Mouse (Mus musculus) E14TG2a.4 (cell line): ENCODE data around the gene Exoc6.
"Not testable (repeated sequence)": the region's sequence is repeated elsewhere in the genome, so short reads cannot be mapped to it uniquely, and the experiment has no call there.

ENCODE experiments used
- H3K27me3 ChIP-seq: 2 replicates; pipeline ENCODE4 v1.6.1; 2014; ENCODE audit warnings: low read length, control low read depth; ENCODE audit not compliant: insufficient read depth
- H3K36me3 ChIP-seq: 2 replicates; pipeline ENCODE4 v1.6.1; 2014; ENCODE audit warnings: low read length, control low read depth; ENCODE audit not compliant: insufficient read depth
- H3K4me1 ChIP-seq: replicated peaks from 2 replicates; pipeline ENCODE4 v1.6.1; 2014; ENCODE audit warnings: low read depth, low read length, control low read depth
- H3K4me3 ChIP-seq: replicated peaks from 2 replicates; pipeline ENCODE4 v1.5.1; 2014; ENCODE audit warnings: mild to moderate bottlenecking, low read length
- H3K9me3 ChIP-seq: 2 replicates; pipeline ENCODE4 v1.6.1; 2014; ENCODE audit warnings: low read length, control low read depth
- CTCF ChIP-seq: conservative IDR thresholded peaks from 2 replicates; pipeline ENCODE4 v1.5.1; 2014; ENCODE audit warnings: low read length
- NANOG ChIP-seq: IDR thresholded peaks from 2 replicates; pipeline ENCODE4 v1.6.1; 2014; ENCODE audit warnings: borderline replicate concordance, low read length, mixed read lengths
- POU5F1 ChIP-seq: IDR thresholded peaks from 2 replicates; pipeline ENCODE4 v1.6.1; 2014; ENCODE audit warnings: low read length, borderline replicate concordance

The Exoc6 gene

DNA sequence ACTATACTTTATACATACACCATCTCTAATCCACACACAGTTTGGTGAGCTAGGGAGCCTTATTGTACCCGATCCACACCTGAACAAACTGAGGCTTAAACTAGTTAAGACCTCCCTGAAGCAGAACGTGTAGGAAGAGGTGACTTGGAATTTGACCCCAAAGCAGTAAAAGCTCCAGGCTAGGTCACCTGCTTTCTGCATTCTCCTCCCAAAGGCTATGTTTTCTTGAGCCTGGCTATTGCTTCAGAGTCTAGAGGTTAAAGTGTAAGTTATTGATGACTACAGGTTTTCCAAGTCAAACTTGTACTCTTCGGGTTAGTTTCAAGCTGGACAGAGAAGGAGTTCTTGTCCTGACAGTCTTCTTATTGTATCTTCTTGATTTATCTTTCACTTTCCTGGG is 5.0 kb upstream of the Exoc6 start:
- TF ChIP-seq CTCF (no peak), POU5F1 (no peak), NANOG (no peak)
- Histone ChIP-seq H3K4me3 (no peak overlapping the region), H3K4me1 (peaks cover 17% of the 10 kb centered on the region), H3K27me3 (peaks cover 40% of the 10 kb centered on the region), H3K9me3 (no peaks in the 10 kb centered on the region), H3K36me3 (no peaks in the 10 kb centered on the region)

GRCm38 (mm10) chr19:37545725-37546124 is 4.5 kb upstream of the Exoc6 start:
- no peaks in the 10 kb centered on the region for H3K9me3 ChIP-seq
- H3K4me3 ChIP-seq: no peak overlapping the region
- no peaks in the 10 kb centered on the region for H3K36me3 ChIP-seq
- no peak for TF ChIP-seq CTCF
- peaks cover 16% of the 10 kb centered on the region for H3K4me1 ChIP-seq
- peaks cover 40% of the 10 kb centered on the region for H3K27me3 ChIP-seq

DNA sequence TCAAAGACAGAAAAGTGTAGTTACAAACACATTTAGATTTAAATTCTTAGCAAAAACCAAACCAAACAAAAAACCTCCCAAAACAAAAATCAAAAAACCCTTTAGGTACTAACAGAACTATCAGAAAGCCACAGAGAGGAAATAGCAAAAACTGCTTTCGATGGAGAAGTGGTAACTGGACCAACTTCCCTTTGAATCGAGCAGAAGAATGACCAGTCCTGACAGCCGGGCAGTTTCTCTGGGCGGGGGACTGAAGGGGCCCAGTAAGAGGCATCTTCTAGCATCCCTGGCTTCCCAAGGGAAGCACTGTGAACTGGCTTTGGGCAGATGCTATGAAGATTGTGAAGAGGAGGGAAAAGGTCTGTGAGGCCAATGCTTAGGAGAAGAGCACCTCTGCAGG is 3.4 kb upstream of the Exoc6 start:
- H3K9me3 ChIP-seq: no peaks in the 10 kb centered on the region
- H3K36me3 ChIP-seq: no peaks in the 10 kb centered on the region
- H3K27me3 ChIP-seq: peaks cover 42% of the 10 kb centered on the region
- H3K4me1 ChIP-seq: peaks cover 22% of the 10 kb centered on the region
- no peak for TF ChIP-seq CTCF
- no peak for TF ChIP-seq POU5F1
- TF ChIP-seq NANOG: no peak
- H3K4me3 ChIP-seq: no peak overlapping the region

GRCm38 (mm10) chr19:37551040-37551566 is 885 bp downstream of the Exoc6 start:
- peak overlapping the region; percentile 93 for H3K4me3 ChIP-seq

DNA sequence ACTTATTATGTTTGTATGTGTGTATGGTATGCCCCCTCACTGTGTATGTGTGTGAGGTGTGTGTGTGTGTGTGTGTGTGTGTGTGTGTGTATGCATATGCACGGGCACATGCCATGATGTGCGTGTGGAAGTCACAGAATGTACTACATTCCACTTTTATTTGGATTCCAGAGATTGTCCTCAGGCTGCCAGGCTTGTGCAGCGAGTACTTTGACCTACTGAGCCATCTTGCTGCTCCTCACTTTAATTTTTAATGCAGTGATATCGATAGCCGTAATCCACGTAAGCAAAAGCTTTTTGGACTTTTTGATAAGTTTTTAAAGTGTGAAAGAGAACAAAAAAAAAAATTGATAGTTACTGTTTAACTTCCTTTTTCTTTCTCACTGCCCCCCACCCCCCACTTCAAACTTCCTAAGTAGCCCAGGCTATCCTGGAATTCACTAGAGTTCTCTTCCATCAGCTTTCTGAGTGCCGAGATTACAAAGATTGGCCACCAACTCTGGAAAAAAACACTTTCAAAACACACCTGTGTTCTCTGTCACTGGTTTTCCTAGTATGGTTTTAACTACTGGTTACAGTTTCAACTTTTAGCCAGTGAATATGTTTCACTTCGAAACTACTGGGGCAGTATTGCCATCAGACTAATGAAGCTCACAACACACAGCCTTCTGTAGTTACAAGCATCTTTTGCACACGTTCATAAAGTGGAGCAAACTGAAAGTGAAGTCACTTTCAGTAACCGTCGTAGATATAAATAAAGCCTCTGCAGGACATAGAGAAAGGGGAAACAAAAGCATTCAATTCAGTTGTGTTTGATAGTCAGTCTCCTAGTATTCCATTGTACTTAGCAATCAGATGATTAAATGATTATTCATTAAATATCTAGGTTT is 3.4 kb downstream of the Exoc6 start:
- Histone ChIP-seq H3K4me3 (no peak overlapping the region), H3K9me3 (no peaks in the 10 kb centered on the region), H3K27me3 (peaks cover 23% of the 10 kb centered on the region), H3K36me3 (no peaks in the 10 kb centered on the region), H3K4me1 (peaks cover 12% of the 10 kb centered on the region)
- no peak for TF ChIP-seq NANOG
- no peak for TF ChIP-seq CTCF
- no peak for TF ChIP-seq POU5F1

More at GRCm38 (mm10) chr19:37551040-37551566, 885 bp downstream of the Exoc6 start:
- TF ChIP-seq POU5F1: no peak
- TF ChIP-seq NANOG: no peak
- TF ChIP-seq CTCF: no peak
- Histone ChIP-seq H3K4me1 (peaks cover 12% of the 10 kb centered on the region), H3K36me3 (no peaks in the 10 kb centered on the region), H3K9me3 (no peaks in the 10 kb centered on the region), H3K27me3 (peaks cover 42% of the 10 kb centered on the region)

DNA sequence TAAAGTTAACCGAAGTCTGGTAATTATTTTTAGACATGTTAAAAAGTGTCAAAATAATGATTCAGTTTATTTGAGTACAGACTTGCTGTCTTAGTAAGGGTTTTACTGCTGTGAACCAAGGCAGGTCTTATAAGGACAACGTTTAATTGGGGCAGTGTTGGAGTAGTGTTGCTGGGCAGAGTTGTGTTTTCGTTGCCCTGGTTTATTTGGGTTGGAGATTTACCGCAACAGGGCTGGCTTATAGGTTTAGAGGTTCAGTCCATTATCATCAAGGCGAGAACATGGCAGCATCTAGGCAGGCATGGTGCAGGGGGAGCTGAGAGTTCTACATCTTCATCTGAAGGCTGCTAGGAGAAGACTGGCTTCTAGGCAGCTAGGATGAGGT is 4.0 kb downstream of the Exoc6 start:
- H3K4me3 ChIP-seq, H3K36me3 ChIP-seq, H3K9me3 ChIP-seq: not testable (repeated sequence)
- peaks cover 19% of the 10 kb centered on the region for H3K27me3 ChIP-seq
- peaks cover 18% of the 10 kb centered on the region for H3K4me1 ChIP-seq

GRCm38 (mm10) chr19:37555863-37556566 is 5.8 kb downstream of the Exoc6 start:
- Histone ChIP-seq H3K27me3 (peaks cover 16% of the 10 kb centered on the region), H3K9me3 (no peaks in the 10 kb centered on the region), H3K4me1 (peaks cover 26% of the 10 kb centered on the region), H3K4me3 (no peak overlapping the region), H3K36me3 (no peaks in the 10 kb centered on the region)
- TF ChIP-seq POU5F1 (no peak), CTCF (no peak)

DNA sequence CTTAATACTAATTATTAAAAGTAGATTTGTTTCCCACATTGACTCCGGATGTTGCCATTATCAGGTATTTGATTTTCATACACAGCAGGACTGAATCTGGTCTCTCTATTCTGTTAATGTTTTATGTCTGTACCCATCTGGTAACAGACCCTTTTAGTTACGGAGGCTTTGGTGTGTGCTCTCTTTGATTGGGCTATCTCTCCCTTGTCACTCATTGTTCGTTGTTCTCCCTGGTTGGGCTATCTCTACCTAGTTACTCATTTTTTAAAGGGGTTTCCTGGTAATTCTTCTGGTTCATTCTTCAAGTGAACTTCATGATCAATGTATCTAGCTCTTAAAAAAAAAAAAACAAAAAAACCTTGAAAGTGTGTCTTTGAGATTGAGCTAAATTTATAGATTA is 7.7 kb downstream of the Exoc6 start:
- TF ChIP-seq CTCF (no peak), NANOG (no peak), POU5F1 (no peak)
- H3K4me1 ChIP-seq: peaks cover 25% of the 10 kb centered on the region
- H3K9me3 ChIP-seq: no peaks in the 10 kb centered on the region
- H3K4me3 ChIP-seq: no peak overlapping the region
- peaks cover 9% of the 10 kb centered on the region for H3K27me3 ChIP-seq
- H3K36me3 ChIP-seq: no peaks in the 10 kb centered on the region
